Mouse (Mus musculus) olfactory bulb, adult 2 months (tissue): ENCODE results near the gene Gm3336. TPM values are rescaled to one million over a fixed set of nuclear protein-coding genes. Genes with fewer than 3 reads are reported as not detected.

Experiments
- H3K27ac ChIP-seq: fragments of 200-500 bp; 2 replicates; pipeline ENCODE4 v1.5.1; 2012; ENCODE audit warnings: low read depth, low read length; ENCODE audit not compliant: insufficient read depth
- H3K4me1 ChIP-seq: fragments of 200-500 bp; 2 replicates; pipeline ENCODE4 v1.6.1; 2012; ENCODE audit warnings: low read length; ENCODE audit not compliant: control insufficient read depth, insufficient read depth
- H3K4me3 ChIP-seq: fragments of 200-500 bp; 2 replicates; pipeline ENCODE4 v1.5.1; 2012; ENCODE audit warnings: mild to moderate bottlenecking, low read depth, low read length, moderate library complexity; ENCODE audit not compliant: insufficient read depth
- CTCF ChIP-seq: fragments of 200-500 bp; IDR thresholded peaks from 2 replicates; pipeline ENCODE4 v1.5.1; 2012; ENCODE audit warnings: low read depth, mild to moderate bottlenecking, low read length, moderate library complexity; ENCODE audit not compliant: insufficient read depth
- POLR2A ChIP-seq: fragments of 200-500 bp; IDR thresholded peaks from 2 replicates; pipeline ENCODE4 v1.6.1; 2012; ENCODE audit warnings: mild to moderate bottlenecking, low read depth, low read length, moderate library complexity; ENCODE audit not compliant: insufficient read depth
- WGBS: fragments of 180-500 bp; shearing (Covaris S2); methylation state at CpG from one replicate; pipeline ENCODE4 v1.1.7; 2018; 5-methylcytosine and 5-hydroxymethylcytosine counted together
- polyA plus RNA-seq: library from polyadenylated mRNA; stranded (reverse); fragments of >200 nt; gene quantifications from 2 replicates; pipeline ENCODE4 v1.2.4, GENCODE M21; 2012; ENCODE audit warnings: low replicate concordance; ENCODE audit not compliant: missing spikeins, insufficient read depth, insufficient read length

The Gm3336 gene
- polyA plus RNA-seq, 1 experiment: not detected

DNA sequence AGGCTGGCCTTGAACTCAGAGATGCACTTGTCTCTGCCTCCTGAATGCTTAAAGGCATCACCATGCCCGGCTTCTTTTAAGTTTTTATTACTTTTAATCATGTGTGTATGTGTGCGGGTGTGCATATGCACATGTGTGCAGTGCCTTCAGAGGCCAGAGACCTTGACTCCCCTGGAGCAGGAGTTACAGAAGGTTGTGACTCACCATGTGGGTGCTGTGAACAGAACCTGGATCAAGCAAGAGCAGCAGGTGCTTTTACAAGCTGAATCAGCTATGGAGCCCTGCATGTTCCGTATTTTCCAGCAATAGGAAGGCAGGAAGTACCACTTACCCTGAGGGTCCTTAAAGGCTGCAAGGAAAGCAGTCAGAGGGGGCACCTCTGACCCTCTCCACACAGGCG is 27.1 kb upstream of the Gm3336 start:
- H3K4me1 ChIP-seq: peaks cover 26% of the 10 kb centered on the region
- no peak overlapping the region for H3K4me3 ChIP-seq
- TF ChIP-seq CTCF (no peak), POLR2A (no peak)
- H3K27ac ChIP-seq: no peak overlapping the region
- 73% methylated on average over 4 of the region's 4 CpGs for WGBS

GRCm38 (mm10) chr8:70691727-70692231 is 26.6 kb upstream of the Gm3336 start:
- TF ChIP-seq CTCF (no peak), POLR2A (no peak)
- Histone ChIP-seq H3K4me1 (peaks cover 28% of the 10 kb centered on the region), H3K27ac (no peak overlapping the region), H3K4me3 (peak overlapping the region; percentile 21)
- 2% methylated on average over 20 of the region's 20 CpGs for WGBS

DNA sequence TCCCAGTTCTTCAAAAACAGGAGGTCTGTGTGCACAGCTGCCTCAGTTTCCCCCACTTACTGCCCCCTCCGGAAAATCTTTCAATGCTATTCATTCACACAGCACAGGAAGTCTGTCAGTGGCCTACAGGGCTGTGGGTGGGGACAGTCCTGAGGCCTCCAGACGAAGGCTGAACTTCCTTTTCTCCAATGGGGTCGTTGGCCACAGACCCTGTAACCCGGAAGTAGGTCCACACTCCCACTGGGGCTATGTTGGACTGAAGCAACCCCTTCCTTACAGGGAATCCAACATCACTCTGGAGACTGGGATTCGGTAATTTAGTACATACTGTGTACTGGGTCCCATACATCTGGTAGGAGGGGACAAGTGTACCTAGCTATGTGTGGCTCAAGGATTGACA is 24.7 kb upstream of the Gm3336 start:
- TF ChIP-seq CTCF: no peak
- H3K27ac ChIP-seq: no peak overlapping the region
- H3K4me3 ChIP-seq: no peak overlapping the region
- H3K4me1 ChIP-seq: peaks cover 36% of the 10 kb centered on the region
- WGBS: 83% methylated on average over 5 of the region's 5 CpGs

GRCm38 (mm10) chr8:70695318-70696018 is 22.9 kb upstream of the Gm3336 start:
- H3K27ac ChIP-seq: no peak overlapping the region
- H3K4me3 ChIP-seq: no peak overlapping the region
- WGBS: 63% methylated on average over 32 of the region's 32 CpGs
- H3K4me1 ChIP-seq: peaks cover 29% of the 10 kb centered on the region
- TF ChIP-seq CTCF (no peak), POLR2A (no peak)

- WGBS: 7% methylated on average over 31 of the region's 31 CpGs
- no peak for TF ChIP-seq POLR2A
- no peak for TF ChIP-seq CTCF
- Histone ChIP-seq H3K27ac (peak overlapping the region; percentile 70), H3K4me3 (peak overlapping the region; percentile 24), H3K4me1 (peaks cover 31% of the 10 kb centered on the region)
Observed at GRCm38 (mm10) chr8:70696019-70696885, 22.1 kb upstream of the Gm3336 start.

- peak overlapping the region; percentile 47; the same call in 1 of the 2 replicates for H3K27ac ChIP-seq
Observed at GRCm38 (mm10) chr8:70696946-70697345, 21.4 kb upstream of the Gm3336 start.

DNA sequence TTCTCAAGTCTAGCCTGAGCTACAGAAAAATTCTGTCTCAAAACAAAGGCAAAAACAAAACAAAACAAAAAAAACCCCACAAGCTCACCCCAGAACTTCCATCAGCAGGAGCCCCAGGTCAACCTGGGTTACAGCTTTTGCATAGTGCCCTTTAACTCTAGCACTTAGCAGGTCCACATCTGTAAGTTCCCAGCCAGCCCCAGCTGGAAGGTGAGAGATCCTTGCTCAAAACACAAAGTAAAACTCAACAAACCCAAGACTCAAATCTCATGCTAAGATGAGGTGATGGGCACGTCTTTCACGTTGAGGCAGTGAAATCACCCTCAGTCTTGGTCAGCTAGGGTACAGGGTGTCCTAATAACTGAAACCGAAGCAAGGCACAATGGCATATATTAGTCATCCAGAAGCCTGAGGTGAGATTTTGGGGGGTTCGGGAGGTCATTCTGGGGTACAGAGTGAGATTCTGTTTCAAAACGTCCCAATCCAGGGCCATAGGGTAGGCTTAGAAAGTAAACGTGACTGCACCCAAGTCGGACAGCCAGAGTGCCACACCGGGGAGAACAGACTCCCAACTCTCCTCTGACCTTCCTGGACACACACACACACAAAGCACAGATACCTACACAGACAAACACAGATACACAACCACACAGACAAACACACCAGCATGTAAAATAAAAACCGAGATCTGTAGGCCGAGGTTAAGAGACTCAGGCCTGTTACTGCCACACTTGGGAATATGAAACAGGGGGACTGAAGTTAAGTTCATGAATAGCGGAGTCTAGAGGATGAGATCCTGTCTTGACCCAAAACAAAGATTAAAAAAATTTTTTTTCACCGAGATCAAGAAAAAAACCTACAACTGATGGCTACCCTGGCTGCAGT is 20.7 kb upstream of the Gm3336 start:
- 70% methylated on average over 12 of the region's 12 CpGs for WGBS
- TF ChIP-seq CTCF (no peak), POLR2A (no peak)
- Histone ChIP-seq H3K4me1 (peaks cover 26% of the 10 kb centered on the region), H3K4me3 (peak overlapping the region; percentile 63), H3K27ac (peak overlapping the region; percentile 98)

More at GRCm38 (mm10) chr8:70696946-70697345, 21.4 kb upstream of the Gm3336 start:
- TF ChIP-seq POLR2A (no peak), CTCF (no peak)
- no peak overlapping the region for H3K4me3 ChIP-seq
- peaks cover 27% of the 10 kb centered on the region for H3K4me1 ChIP-seq
- 16% methylated on average over 4 of the region's 4 CpGs for WGBS

DNA sequence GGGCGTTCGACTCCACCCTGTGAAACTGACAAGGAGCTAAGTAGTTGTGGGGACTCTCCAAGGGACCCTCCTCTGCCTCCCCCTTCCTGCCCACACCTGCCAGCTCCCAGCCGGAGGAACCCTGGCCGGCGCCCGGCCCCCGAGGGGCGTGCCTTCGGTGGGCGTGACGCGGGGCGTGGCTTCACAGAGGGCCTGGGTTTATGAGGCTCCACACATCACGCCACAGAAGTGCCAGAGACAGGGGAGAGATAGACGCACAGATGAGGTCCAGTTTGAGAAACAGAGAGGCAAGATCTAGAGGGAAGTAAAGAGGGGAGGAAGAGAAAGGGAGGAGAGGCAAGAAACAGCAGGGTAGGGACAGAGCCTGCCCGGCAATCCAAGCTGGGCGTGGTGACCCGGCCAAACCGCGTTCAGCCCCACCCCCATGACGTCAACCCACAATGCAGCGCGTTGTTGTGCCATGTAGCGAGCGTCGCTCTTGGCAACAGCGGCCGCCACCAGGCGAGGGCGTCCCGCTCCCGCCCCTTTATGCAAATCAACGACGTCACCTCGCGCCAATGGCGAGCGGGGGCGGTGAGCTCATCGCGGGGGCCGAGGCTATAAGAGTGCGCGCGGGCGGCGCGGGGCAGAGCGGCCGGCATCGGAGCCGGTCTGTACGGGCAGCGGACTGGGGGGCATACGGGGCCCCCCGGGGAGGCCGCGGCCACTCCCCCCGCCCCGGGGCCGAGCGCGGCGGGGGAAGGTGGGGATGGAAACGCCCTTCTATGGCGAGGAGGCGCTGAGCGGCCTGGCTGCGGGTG is 19.8 kb upstream of the Gm3336 start, which contains the start of gene Jund:
TSS of gene Jund (plus strand) at position 640 of the 800 bp plus-strand sequence.
- H3K4me1 ChIP-seq: peaks cover 33% of the 10 kb centered on the region
- peak within 1 kb of the TSS; percentile 98 for H3K27ac ChIP-seq
- 1% methylated on average over 69 of the region's 69 CpGs for WGBS
- peak within 1 kb of the TSS; percentile 81 for H3K4me3 ChIP-seq
- TF ChIP-seq POLR2A (peak; percentile 100), CTCF (no peak)
